Mouse (Mus musculus): ENCODE results near the gene Frmd4a.

DNA sequence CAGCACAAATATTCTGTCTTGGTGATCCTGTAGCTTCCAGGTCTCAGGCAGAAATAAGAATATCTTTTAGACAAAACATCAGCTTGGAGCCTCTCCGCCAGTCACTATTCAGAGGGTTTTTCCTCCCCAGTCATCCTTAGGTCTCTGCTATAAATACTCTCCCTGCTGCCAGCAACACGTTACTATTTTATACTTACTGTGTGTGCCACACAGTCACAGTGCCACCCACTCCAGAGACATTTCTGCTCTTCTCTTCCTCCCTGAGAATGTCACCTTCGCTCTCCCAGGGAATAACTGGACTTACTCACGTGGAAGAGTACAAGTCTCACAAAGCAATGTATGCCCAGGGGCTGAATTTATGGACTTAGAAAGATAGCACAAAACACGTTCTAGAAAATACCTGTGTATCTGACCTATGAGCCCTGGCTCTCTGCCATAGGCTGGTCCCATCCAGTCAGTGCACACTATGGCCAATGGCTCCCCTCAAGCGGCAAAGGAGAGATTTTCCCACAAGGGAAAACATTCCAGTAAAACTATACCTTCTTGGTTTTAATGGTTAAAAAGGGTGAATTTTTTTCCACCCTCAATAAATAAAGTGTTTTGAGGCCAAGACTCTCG is 209.5 kb downstream of the Frmd4a start:
- no peak for TF ChIP-seq POLR2A (IDR thresholded peaks at IDR 0.05; ENCODE audit: borderline replicate concordance, control insufficient read depth, low read depth, low read length)
- TF ChIP-seq CTCF (IDR thresholded peaks at IDR 0.05; ENCODE audit: control insufficient read depth, insufficient read depth, low read length): no peak

Measured in bone marrow, adult 2 months (tissue).